Mouse (Mus musculus) heart, adult 2 months (tissue): Measurements from ENCODE around the gene Gcn1l1.

ENCODE experiments used
- CTCF ChIP-seq: fragments of 200-600 bp; IDR thresholded peaks from 2 replicates; pipeline ENCODE4 v1.8.1; 2022; ENCODE audit warnings: antibody characterized with exemption, mild to moderate bottlenecking, moderate library complexity
- EP300 ChIP-seq: fragments of 200-500 bp; IDR thresholded peaks from 2 replicates; pipeline ENCODE4 v1.6.1; 2011; ENCODE audit warnings: low read depth, low read length, control low read depth; ENCODE audit not compliant: insufficient read depth

DNA sequence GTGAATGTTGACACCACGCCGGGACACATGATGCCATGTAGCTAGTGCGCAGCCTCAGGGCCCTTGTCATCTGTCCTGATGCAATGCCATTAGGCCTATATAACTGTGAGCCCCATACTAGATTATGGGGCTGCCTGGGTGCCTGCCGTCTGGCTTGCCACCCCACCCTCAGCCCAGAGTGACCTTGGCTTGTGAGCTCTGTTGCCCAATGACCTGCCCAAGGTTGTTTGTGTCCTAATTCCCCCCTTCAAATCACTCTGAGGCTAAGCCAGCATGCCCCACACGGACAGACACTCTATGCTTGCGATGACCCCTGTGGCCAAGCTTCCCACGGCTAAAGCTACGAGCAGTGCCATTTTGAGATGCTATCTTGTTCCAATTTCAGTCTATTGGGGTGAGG, 84.6 kb downstream of the Gcn1l1 start:
- no peak for TF ChIP-seq EP300
- no peak for TF ChIP-seq CTCF
